Mouse (Mus musculus) E14TG2a.4 (cell line): ENCODE results near the gene Hist1h3e.
A peak's percentile ranks its signal among the peaks of the same experiment; 100 is the strongest.
"Not testable (repeated sequence)": the region's sequence is repeated elsewhere in the genome, so short reads cannot be mapped to it uniquely, and the experiment has no call there.

Source experiments
- H3K27me3 ChIP-seq: 2 replicates; pipeline ENCODE4 v1.6.1; 2014; ENCODE audit warnings: low read length, control low read depth; ENCODE audit not compliant: insufficient read depth
- H3K36me3 ChIP-seq: 2 replicates; pipeline ENCODE4 v1.6.1; 2014; ENCODE audit warnings: low read length, control low read depth; ENCODE audit not compliant: insufficient read depth
- H3K4me1 ChIP-seq: replicated peaks from 2 replicates; pipeline ENCODE4 v1.6.1; 2014; ENCODE audit warnings: low read depth, low read length, control low read depth
- H3K4me3 ChIP-seq: replicated peaks from 2 replicates; pipeline ENCODE4 v1.5.1; 2014; ENCODE audit warnings: mild to moderate bottlenecking, low read length
- H3K9me3 ChIP-seq: 2 replicates; pipeline ENCODE4 v1.6.1; 2014; ENCODE audit warnings: low read length, control low read depth
- CTCF ChIP-seq: conservative IDR thresholded peaks from 2 replicates; pipeline ENCODE4 v1.5.1; 2014; ENCODE audit warnings: low read length
- NANOG ChIP-seq: IDR thresholded peaks from 2 replicates; pipeline ENCODE4 v1.6.1; 2014; ENCODE audit warnings: borderline replicate concordance, low read length, mixed read lengths
- POU5F1 ChIP-seq: IDR thresholded peaks from 2 replicates; pipeline ENCODE4 v1.6.1; 2014; ENCODE audit warnings: low read length, borderline replicate concordance

Hist1h3e gene

DNA sequence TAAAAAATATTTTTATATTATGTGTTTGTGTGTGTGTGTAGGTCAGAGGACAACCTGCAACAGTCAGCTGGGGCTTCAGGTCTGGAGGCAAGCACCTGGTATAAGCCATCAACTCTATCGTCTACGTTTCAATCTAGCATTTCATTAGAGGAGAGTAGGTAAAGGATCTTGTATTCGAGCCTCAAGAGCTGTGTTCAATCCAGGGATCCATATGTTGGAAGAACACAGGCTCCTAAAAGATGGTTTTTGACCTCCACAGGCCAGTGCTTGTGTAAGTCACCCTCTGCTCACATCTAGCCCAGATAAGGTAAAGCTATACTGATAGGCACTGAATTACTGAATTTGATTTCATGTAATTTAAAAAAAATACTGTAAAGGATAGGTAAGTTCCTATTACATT lies 5.3 kb downstream of the Hist1h3e start:
- no peaks in the 10 kb centered on the region for H3K27me3 ChIP-seq
- no peak overlapping the region for H3K4me3 ChIP-seq
- TF ChIP-seq NANOG (no peak), POU5F1 (no peak), CTCF (no peak)
- H3K4me1 ChIP-seq: peaks cover 28% of the 10 kb centered on the region
- no peaks in the 10 kb centered on the region for H3K9me3 ChIP-seq
- no peaks in the 10 kb centered on the region for H3K36me3 ChIP-seq

DNA sequence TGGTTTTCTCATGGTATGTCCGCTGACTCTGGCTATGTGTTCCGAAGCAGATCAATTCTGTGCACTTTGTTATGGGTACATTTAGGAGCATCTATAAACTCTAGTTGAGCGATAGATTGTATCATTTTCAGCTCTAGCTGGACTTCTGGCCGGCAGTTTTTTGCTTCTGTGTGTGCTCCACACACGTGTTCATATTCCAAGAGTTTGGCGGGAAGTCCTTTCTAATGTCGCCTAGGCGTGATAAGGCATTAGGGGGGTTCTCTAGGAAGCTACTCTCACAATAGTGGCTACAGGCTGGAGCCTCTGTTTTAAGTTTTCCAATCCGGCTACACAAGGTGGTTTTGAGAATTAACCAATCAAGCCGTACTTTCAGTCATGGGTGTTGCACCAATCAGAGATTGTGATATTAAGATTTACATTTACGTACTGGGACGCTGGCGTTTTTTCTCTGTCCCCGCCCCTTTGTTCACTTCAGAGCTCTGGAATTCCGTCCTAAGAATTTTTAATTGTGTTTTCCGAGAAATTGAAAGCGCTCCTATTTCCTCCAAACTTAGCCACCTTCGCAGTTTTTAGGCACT lies 6.2 kb downstream of the Hist1h3e start:
- Histone ChIP-seq H3K4me1 (peaks cover 28% of the 10 kb centered on the region), H3K9me3 (no peaks in the 10 kb centered on the region), H3K36me3 (no peaks in the 10 kb centered on the region), H3K27me3 (no peaks in the 10 kb centered on the region), H3K4me3 (peak overlapping the region; percentile 78)
- TF ChIP-seq NANOG (no peak), POU5F1 (no peak), CTCF (no peak)

DNA sequence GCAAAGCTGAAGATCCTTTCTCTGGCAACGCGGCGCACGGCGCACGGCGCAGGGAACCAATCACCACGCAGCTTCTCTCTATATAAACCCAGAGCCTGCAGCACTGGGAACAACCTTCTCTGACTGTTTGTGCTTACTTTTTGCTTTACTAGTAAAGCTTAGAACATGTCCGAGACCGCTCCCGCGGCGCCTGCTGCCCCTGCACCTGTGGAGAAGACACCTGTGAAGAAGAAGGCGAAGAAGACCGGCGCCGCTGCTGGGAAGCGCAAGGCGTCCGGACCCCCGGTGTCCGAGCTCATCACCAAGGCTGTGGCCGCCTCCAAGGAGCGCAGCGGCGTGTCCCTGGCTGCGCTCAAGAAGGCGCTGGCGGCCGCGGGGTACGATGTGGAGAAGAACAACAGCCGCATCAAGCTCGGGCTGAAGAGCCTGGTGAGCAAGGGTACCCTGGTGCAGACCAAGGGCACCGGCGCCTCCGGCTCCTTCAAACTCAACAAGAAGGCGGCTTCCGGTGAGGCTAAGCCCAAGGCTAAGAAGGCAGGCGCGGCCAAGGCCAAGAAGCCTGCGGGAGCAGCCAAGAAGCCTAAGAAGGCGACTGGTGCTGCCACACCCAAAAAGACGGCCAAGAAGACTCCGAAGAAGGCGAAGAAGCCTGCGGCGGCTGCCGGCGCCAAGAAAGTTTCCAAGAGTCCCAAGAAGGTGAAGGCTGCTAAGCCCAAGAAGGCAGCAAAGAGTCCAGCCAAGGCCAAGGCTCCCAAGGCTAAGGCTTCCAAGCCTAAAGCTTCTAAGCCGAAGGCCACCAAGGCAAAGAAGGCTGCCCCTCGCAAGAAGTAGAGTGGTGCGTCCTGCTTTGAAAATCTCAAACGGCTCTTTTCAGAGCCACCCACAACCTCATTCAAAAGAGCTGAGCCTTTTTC lies 7.0 kb downstream of the Hist1h3e start:
- no peaks in the 10 kb centered on the region for H3K27me3 ChIP-seq
- peaks cover 29% of the 10 kb centered on the region for H3K4me1 ChIP-seq
- peak overlapping the region; percentile 78 for H3K4me3 ChIP-seq
- H3K9me3 ChIP-seq: no peaks in the 10 kb centered on the region
- H3K36me3 ChIP-seq: no peaks in the 10 kb centered on the region
- TF ChIP-seq POU5F1 (no peak), CTCF (no peak), NANOG (no peak)

DNA sequence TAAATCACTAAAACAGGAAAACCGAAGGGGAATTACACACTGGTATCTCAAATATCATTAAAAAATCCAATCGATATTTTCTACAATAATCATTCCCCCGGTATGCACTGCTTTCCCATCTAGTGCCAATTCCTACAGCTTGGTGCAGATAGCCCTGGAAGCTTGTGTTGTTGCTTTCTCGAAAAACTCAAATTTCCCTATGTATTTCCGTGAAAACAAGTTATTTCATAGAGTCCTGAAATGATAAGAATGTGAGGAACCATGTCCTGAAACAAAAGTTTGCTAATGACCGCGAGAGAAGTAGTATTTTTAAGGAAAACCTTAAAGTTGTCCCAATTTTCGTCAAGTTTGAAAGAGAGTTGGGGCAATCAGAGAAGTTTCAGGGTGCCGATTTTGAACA lies 7.8 kb downstream of the Hist1h3e start:
- no peak for TF ChIP-seq CTCF
- no peak for TF ChIP-seq POU5F1
- TF ChIP-seq NANOG: no peak

DNA sequence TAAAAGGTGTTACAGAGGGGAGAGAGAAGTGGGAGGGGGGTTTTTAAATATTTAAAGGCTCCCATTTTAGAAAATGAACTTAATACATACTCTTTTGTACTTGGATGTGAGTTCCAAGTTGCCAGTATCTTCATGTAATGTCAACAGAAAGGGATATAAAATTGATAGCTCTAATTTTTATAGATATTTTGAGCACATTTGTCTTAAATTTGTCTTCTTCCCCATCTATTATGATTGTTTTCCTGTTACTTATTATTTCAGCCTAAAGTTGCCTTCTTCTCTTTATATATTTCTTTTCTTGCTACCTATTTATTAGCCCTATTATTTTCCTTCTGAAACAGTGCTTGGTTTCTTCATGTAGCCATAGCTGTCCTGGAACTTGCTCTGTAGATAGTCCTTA lies 9.2 kb downstream of the Hist1h3e start, which contains the start of gene Hist1h1d:
TSS of gene Hist1h1d (plus strand) at position 301 of the 400 bp plus-strand sequence.
- no peaks in the 10 kb centered on the region for H3K36me3 ChIP-seq
- peaks cover 30% of the 10 kb centered on the region for H3K4me1 ChIP-seq
- H3K27me3 ChIP-seq: no peaks in the 10 kb centered on the region
- peak within 1 kb of the TSS; percentile 75 for H3K4me3 ChIP-seq
- no peaks in the 10 kb centered on the region for H3K9me3 ChIP-seq
- TF ChIP-seq CTCF (no peak), POU5F1 (no peak), NANOG (no peak)

More for the DNA sequence above, 7.8 kb downstream of the Hist1h3e start:
- Histone ChIP-seq H3K4me1 (peaks cover 30% of the 10 kb centered on the region), H3K9me3 (no peaks in the 10 kb centered on the region), H3K4me3 (peak overlapping the region; percentile 78), H3K27me3 (no peaks in the 10 kb centered on the region), H3K36me3 (no peaks in the 10 kb centered on the region)

DNA sequence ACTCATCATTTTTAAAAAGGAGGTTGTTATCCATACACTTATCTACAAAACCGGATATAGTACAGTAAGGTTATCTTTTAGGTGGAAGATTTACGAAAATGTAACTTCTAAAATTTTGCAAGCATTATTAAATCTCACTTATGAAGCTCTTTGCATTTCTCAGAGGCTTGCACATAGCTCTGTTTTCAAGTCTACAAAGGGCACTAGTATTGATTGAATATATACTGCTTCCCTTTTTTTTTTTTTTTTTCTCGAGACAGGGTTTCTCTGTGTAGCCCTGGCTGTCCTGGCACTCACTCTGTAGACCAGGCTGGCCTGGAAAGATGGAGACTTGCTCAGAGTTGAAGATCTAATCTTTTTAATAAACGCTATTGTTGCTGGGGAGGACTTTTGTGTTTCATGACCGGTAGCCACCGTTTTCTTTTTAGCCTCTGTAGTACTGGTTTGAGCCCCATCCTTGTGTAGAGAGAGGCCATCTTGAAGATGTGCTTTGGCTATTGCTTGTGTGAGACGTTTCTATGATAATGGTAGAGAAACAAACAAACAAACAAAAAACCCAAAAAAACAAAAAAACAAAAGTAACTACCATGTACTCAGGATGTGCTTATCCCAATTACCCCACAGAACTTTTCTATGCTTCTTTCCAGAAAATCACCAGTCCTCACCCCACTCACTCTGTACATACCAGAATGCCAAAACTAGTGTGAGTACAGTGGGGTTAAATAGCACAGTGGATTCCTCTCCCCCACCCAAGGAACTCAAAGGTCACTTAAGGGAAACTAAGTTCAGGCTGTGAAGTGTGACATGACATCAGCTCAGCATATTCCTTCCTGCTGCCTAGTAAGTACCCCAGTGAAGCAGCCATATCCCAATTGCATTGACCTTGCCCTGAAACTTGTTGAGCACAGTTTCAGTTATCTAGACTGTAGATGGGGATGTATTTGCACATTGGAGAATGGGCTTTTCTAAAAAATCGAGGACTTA lies 9.9 kb downstream of the Hist1h3e start:
- Histone ChIP-seq H3K27me3 (no peaks in the 10 kb centered on the region), H3K4me3 (peak overlapping the region; percentile 75), H3K4me1 (peaks cover 27% of the 10 kb centered on the region), H3K9me3 (no peaks in the 10 kb centered on the region), H3K36me3 (no peaks in the 10 kb centered on the region)
- TF ChIP-seq CTCF: no peak
- no peak for TF ChIP-seq POU5F1
- no peak for TF ChIP-seq NANOG

DNA sequence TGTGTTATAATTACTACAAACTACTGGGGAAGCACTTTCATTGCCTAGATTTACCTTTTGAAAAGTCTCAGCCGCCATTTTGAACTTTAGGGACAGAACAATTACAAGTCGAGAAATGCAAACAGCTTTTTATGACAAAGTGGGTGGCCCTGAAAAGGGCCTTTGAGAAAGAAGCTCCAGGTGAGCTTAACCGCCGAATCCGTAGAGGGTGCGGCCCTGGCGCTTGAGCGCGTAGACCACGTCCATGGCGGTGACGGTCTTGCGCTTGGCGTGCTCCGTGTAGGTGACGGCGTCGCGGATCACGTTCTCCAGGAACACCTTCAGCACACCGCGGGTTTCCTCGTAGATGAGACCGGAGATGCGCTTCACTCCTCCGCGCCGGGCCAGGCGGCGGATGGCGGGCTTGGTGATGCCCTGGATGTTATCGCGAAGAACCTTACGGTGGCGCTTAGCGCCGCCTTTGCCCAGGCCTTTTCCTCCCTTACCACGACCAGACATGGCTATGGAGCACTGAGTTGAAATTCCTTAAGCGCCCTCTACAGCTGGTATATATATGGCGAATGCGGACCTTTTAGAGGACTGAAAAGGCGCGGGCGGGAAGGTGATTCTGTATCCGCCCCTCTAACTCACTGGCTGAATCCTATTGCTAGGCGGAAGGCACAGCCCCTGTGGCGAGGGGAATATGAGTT lies 10.9 kb downstream of the Hist1h3e start, which contains the start of gene Hist1h4f:
TSS of gene Hist1h4f (minus strand) at position 503 of the 689 bp plus-strand sequence.
- peak within 1 kb of the TSS; percentile 75 for H3K4me3 ChIP-seq
- H3K36me3 ChIP-seq, H3K9me3 ChIP-seq, H3K27me3 ChIP-seq: not testable (repeated sequence)
- peaks cover 26% of the 10 kb centered on the region for H3K4me1 ChIP-seq

DNA sequence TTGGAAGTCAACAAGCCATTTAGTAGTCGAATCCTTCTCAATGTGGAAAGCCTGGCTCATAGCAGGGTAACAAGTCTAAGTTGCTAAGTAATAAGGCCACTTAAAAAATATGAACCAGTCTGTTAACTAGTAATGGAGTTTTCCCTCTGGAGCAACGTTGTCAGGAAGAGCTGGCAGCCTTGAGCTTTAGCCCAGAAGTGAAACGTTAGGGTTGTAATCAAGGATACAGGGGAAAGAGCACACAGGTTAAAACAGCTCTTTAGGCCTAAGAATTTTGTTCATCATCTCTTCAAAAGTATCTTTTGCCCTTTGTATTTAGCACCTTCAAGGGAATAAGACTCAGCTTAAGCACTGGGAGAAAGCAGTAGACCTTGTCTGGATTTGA lies 11.4 kb downstream of the Hist1h3e start:
- H3K9me3 ChIP-seq: no peaks in the 10 kb centered on the region
- H3K27me3 ChIP-seq: no peaks in the 10 kb centered on the region
- H3K4me1 ChIP-seq: peaks cover 29% of the 10 kb centered on the region
- H3K4me3 ChIP-seq: peak overlapping the region; percentile 75
- H3K36me3 ChIP-seq: no peaks in the 10 kb centered on the region
- no peak for TF ChIP-seq CTCF
- TF ChIP-seq NANOG: no peak
- TF ChIP-seq POU5F1: no peak
